28 mouse cellular contexts compared by ENCODE assay signal in genomic region chr11:65202236-65202635, GRCm38 (mm10). TPM values are rescaled to one million over a fixed set of nuclear protein-coding genes. Genes with fewer than 3 reads are reported as not detected.
A peak's percentile ranks its signal among the peaks of the same experiment; 100 is the strongest.
DNase-seq lines count a peak whose midpoint lies in the region; ATAC-seq and TF ChIP-seq lines count a peak whose summit lies in the region.
"Had no signal": no experiment of that assay in that cellular context is flagged by ENCODE, and none has a peak within 500 bp of the region (broad histone marks: within the 10 kb centered on the region; RNA-seq: fewer than 3 reads in every experiment).

No protein-coding gene starts in this region.

- peak overlapping the region; percentile 42 for H3K9ac ChIP-seq in heart, embryonic 13.5 days
- no peak overlapping the region for H3K9ac ChIP-seq in heart, adult 2 months (ENCODE audit: low read depth, low read length)
- H3K9ac ChIP-seq in lung, embryonic 16.5 days (ENCODE audit: low read length) = no peak overlapping the region
- H3K9ac ChIP-seq: hindbrain, embryonic 15.5 days; limb, embryonic 13.5 days; liver, embryonic 12.5 days had no signal

- peaks cover 63% of the 10 kb centered on the region for H3K36me3 ChIP-seq in heart, embryonic 13.5 days
- peaks cover 2% of the 10 kb centered on the region for H3K36me3 ChIP-seq in heart, adult 2 months (ENCODE audit: control insufficient read depth, insufficient read depth, low read length)
- no peaks in the 10 kb centered on the region; the same call in 1 of the 2 replicates for H3K36me3 ChIP-seq in lung, embryonic 16.5 days (ENCODE audit: control insufficient read depth, insufficient read depth, low read length)
- H3K36me3 ChIP-seq: forebrain, embryonic 10.5 days; hindbrain, embryonic 15.5 days; limb, embryonic 13.5 days; liver, embryonic 12.5 days had no signal

- H3K79me2 ChIP-seq in heart, adult 2 months (replicated peaks; ENCODE audit: control insufficient read depth, insufficient read depth, low read length) = no peaks in the 10 kb centered on the region

- H3K9me3 ChIP-seq in heart, embryonic 13.5 days = no peaks in the 10 kb centered on the region
- H3K9me3 ChIP-seq in lung, embryonic 16.5 days (ENCODE audit: control insufficient read depth, low read length) = no peaks in the 10 kb centered on the region
- H3K9me3 ChIP-seq: forebrain, embryonic 10.5 days; hindbrain, embryonic 15.5 days; limb, embryonic 13.5 days; liver, embryonic 12.5 days had no signal

- no peak overlapping the region for H3K4me3 ChIP-seq in heart, embryonic 13.5 days
- no peak overlapping the region for H3K4me3 ChIP-seq in heart, adult 2 months
- H3K4me3 ChIP-seq in lung, embryonic 16.5 days (ENCODE audit: low read length) = no peak overlapping the region
- H3K4me3 ChIP-seq in lung, adult 2 months (replicated peaks; ENCODE audit: extremely low read depth, low read depth, low read length) = no peak overlapping the region
- H3K4me3 ChIP-seq: forebrain, embryonic 10.5 days; hindbrain, embryonic 15.5 days; limb, embryonic 13.5 days; liver, embryonic 12.5 days had no signal

- no peak overlapping the region for H3K4me2 ChIP-seq in heart, embryonic 13.5 days
- H3K4me2 ChIP-seq in lung, embryonic 16.5 days (ENCODE audit: low read depth, low read length) = no peak overlapping the region
- H3K4me2 ChIP-seq: hindbrain, embryonic 15.5 days; limb, embryonic 13.5 days; liver, embryonic 12.5 days had no signal

- no peak for TF ChIP-seq POLR2A in heart, adult 2 months (IDR thresholded peaks at IDR 0.05; ENCODE audit: insufficient read depth, low read depth, low read length)
- no peak for TF ChIP-seq POLR2A in lung, adult 2 months (IDR thresholded peaks at IDR 0.05; ENCODE audit: borderline replicate concordance, extremely low read depth, low read depth, low read length)
- TF ChIP-seq POLR2A in brain, embryonic 14.5 days (IDR thresholded peaks at IDR 0.05; ENCODE audit: borderline replicate concordance, extremely low read depth, insufficient read depth, insufficient read length, poor library complexity, severe bottlenecking) = no peak

- H3K27me3 ChIP-seq in heart, embryonic 13.5 days (replicated peaks) = no peaks in the 10 kb centered on the region
- no peaks in the 10 kb centered on the region for H3K27me3 ChIP-seq in heart, adult 2 months (ENCODE audit: control insufficient read depth, insufficient read depth, low read length)
- H3K27me3 ChIP-seq in lung, embryonic 16.5 days (ENCODE audit: control insufficient read depth, insufficient read depth, low read depth, low read length) = no peaks in the 10 kb centered on the region
- H3K27me3 ChIP-seq: hindbrain, embryonic 15.5 days; limb, embryonic 13.5 days; liver, embryonic 12.5 days had no signal

- TF ChIP-seq CTCF in heart, adult 2 months (IDR thresholded peaks at IDR 0.05) = no peak
- TF ChIP-seq CTCF in lung, adult 2 months (IDR thresholded peaks at IDR 0.05; ENCODE audit: insufficient read depth, low read length) = no peak
- no peak for TF ChIP-seq CTCF in brain, embryonic 14.5 days (IDR thresholded peaks at IDR 0.05; ENCODE audit: borderline replicate concordance, extremely low read depth, insufficient read depth, insufficient read length)

- peak overlapping the region; percentile 51 for H3K27ac ChIP-seq in heart, embryonic 13.5 days (replicated peaks)
- no peak overlapping the region for H3K27ac ChIP-seq in heart, adult 2 months
- H3K27ac ChIP-seq in lung, embryonic 16.5 days (ENCODE audit: low read length) = no peak overlapping the region
- H3K27ac ChIP-seq: forebrain, embryonic 10.5 days; hindbrain, embryonic 15.5 days; kidney, postnatal 0 days; limb, embryonic 13.5 days; liver, embryonic 12.5 days; macrophage had no signal

- no peak for ATAC-seq in heart, embryonic 13.5 days (ENCODE audit: extremely low read depth, insufficient number of reproducible peaks, low FRiP score, low TSS enrichment)
- ATAC-seq in lung, embryonic 16.5 days (ENCODE audit: low read depth) = peak; percentile 86
- ATAC-seq: liver, embryonic 12.5 days had no signal

- DNase-seq in heart, adult 2 months = no peak
- DNase-seq in lung, adult 2 months = no peak
- peak; percentile 56 for DNase-seq in brain, embryonic 14.5 days (ENCODE audit: low read depth)
- peak; percentile 21 to 44 for DNase-seq in lung, postnatal 4 days
- DNase-seq in right cerebral cortex, postnatal 36 days (ENCODE audit: low spot score in 2 of 2) = no peak
- DNase-seq: adrenal gland, adult 2 months; cerebellum, adult 11-12 months; cerebellum, postnatal 10 days; gastrocnemius, postnatal 36 days; kidney, adult 2 months; layer of hippocampus, adult 9-11 months; right cerebral cortex, postnatal 4 days; thymus, postnatal 14 days had no signal

- peaks cover 65% of the 10 kb centered on the region for H3K4me1 ChIP-seq in heart, embryonic 13.5 days
- H3K4me1 ChIP-seq in heart, adult 2 months (ENCODE audit: control insufficient read depth, insufficient read depth, low read length) = peaks cover 2% of the 10 kb centered on the region; the same call in 1 of the 2 replicates
- peaks cover 2% of the 10 kb centered on the region; the same call in 1 of the 2 replicates for H3K4me1 ChIP-seq in lung, embryonic 16.5 days (replicated peaks; ENCODE audit: control insufficient read depth, insufficient read depth, low read length)
- no peaks in the 10 kb centered on the region for H3K4me1 ChIP-seq in lung, adult 2 months (ENCODE audit: control insufficient read depth, insufficient read depth, low read length)
- H3K4me1 ChIP-seq: hindbrain, embryonic 15.5 days; limb, embryonic 13.5 days; liver, embryonic 12.5 days had no signal

- no peak for TF ChIP-seq EP300 in heart, adult 2 months (IDR thresholded peaks at IDR 0.05; ENCODE audit: insufficient read depth, low read depth, low read length)

- intact Hi-C loops in heart, adult 2 months (cut with DNase I) = no loop called here

- 9% methylated on average over 5 of the region's 5 CpGs for WGBS in heart, embryonic 13.5 days
- 16% methylated on average over 5 of the region's 5 CpGs for WGBS in heart, adult 2 months
- 5% methylated on average over 5 of the region's 5 CpGs for WGBS in lung, embryonic 16.5 days
- 18% methylated on average over 5 of the region's 5 CpGs for WGBS in lung, adult 2 months

RNA-seq across cellular contexts. Expression of gene Arhgap44, which starts 39.5 kb away (rescaled TPM):
- 10.2 and 11.8 TPM in 2 replicates for polyA plus RNA-seq in heart, embryonic 13.5 days (2015; fragmentation: Nextera tagmentation; extraction: Ambion mirVana)
- 10 to 100 TPM; 21.8 to 26.6 TPM for total RNA-seq in heart, adult 2 months (2021)
- polyA plus RNA-seq in heart, adult 2 months (2012; rRNA removed) = 14.9 and 16.8 TPM in 2 replicates
- 16.4 and 18.3 TPM in 2 replicates for polyA plus RNA-seq in lung, embryonic 16.5 days (2015; fragmentation: Nextera tagmentation; extraction: Ambion mirVana)
- polyA plus RNA-seq in lung, adult 2 months (2012; rRNA removed) = 28.1 and 32.6 TPM in 2 replicates
- 7.8 and 12.2 TPM in 2 replicates for polyA plus RNA-seq in brain, embryonic 14.5 days (2012; rRNA removed)
- total RNA-seq: hematopoietic stem cell, adult 5-6 weeks; MEL had no signal
- polyA plus RNA-seq: macrophage had no signal

RNA-seq across cellular contexts. Expression of gene 1700086D15Rik, which starts 42.5 kb away (rescaled TPM):
- polyA plus RNA-seq in heart, embryonic 13.5 days (2015; fragmentation: Nextera tagmentation; extraction: Ambion mirVana) = 0.13 and 0.18 TPM in 2 replicates
- total RNA-seq in heart, adult 2 months (2021) = under 1 TPM in 1 of 2 experiments, not detected in 1; 0.41 TPM
- polyA plus RNA-seq in heart, adult 2 months (2012; rRNA removed) = not detected in 2 replicates
- polyA plus RNA-seq in lung, embryonic 16.5 days (2015; fragmentation: Nextera tagmentation; extraction: Ambion mirVana) = 0.14 and 0.19 TPM in 2 replicates
- 0.27 and 0.32 TPM in 2 replicates for polyA plus RNA-seq in lung, adult 2 months (2012; rRNA removed)
- polyA plus RNA-seq in brain, embryonic 14.5 days (2012; rRNA removed) = 0.30 and 0.38 TPM in 2 replicates
- total RNA-seq: adrenal gland, adult 2 months; hematopoietic stem cell, adult 5-6 weeks; MEL had no signal
- polyA plus RNA-seq: adrenal gland, adult 2 months; C2C12; embryonic facial prominence, embryonic 11.5 days; forebrain, embryonic 10.5 days; hindbrain, embryonic 15.5 days; intestine, embryonic 14.5 days; kidney, postnatal 0 days; large intestine, adult 2 months; liver, embryonic 12.5 days; macrophage; stomach, embryonic 14.5 days had no signal

Comparison
In these comparisons a context has a peak if more than half of its experiments do, and no peak if none do; other contexts are left out.
1. DNase-seq: peak in brain, embryonic 14.5 days (single experiment) and lung, postnatal 4 days (2 of 2); none in heart, adult 2 months (0 of 2), lung, adult 2 months (single experiment) and right cerebral cortex, postnatal 36 days (0 of 2).